Mouse (Mus musculus) testis, adult 2 months (tissue): ENCODE results near the gene Chek2. TPM values are rescaled to one million over a fixed set of nuclear protein-coding genes. Genes with fewer than 3 reads are reported as not detected.
"Not testable (repeated sequence)": the region's sequence is repeated elsewhere in the genome, so short reads cannot be mapped to it uniquely, and the experiment has no call there.

Experiments used
- H3K27ac ChIP-seq: fragments of 200-500 bp; 2 replicates; pipeline ENCODE4 v1.5.1; 2012; ENCODE audit warnings: low read depth, low read length; ENCODE audit not compliant: control insufficient read depth, insufficient read depth
- H3K27me3 ChIP-seq: fragments of 200-500 bp; 2 replicates; pipeline ENCODE4 v1.6.1; 2012; ENCODE audit warnings: mild to moderate bottlenecking, low read length, moderate library complexity; ENCODE audit not compliant: control insufficient read depth, insufficient read depth
- H3K36me3 ChIP-seq: fragments of 200-500 bp; 2 replicates; pipeline ENCODE4 v1.6.1; 2012; ENCODE audit warnings: mild to moderate bottlenecking, low read length; ENCODE audit not compliant: control insufficient read depth, insufficient read depth
- H3K4me1 ChIP-seq: fragments of 200-500 bp; 2 replicates; pipeline ENCODE4 v1.6.1; 2012; ENCODE audit warnings: low read length; ENCODE audit not compliant: control insufficient read depth, insufficient read depth
- H3K4me3 ChIP-seq: fragments of 200-500 bp; 2 replicates; pipeline ENCODE4 v1.5.1; 2012; ENCODE audit warnings: low read depth, mild to moderate bottlenecking, low read length, moderate library complexity, mixed read lengths; ENCODE audit not compliant: control insufficient read depth
- CTCF ChIP-seq: fragments of 200-500 bp; IDR thresholded peaks from 2 replicates; pipeline ENCODE4 v1.5.1; 2012; ENCODE audit warnings: low read depth, mild to moderate bottlenecking, inconsistent platforms, low read length, moderate library complexity; ENCODE audit not compliant: control insufficient read depth, insufficient read depth, insufficient replicate concordance
- POLR2A ChIP-seq: fragments of 200-500 bp; IDR thresholded peaks from 2 replicates; pipeline ENCODE4 v1.6.1; 2012; ENCODE audit warnings: low read depth, mild to moderate bottlenecking, inconsistent platforms, low read length, moderate library complexity; ENCODE audit not compliant: control insufficient read depth
- polyA plus RNA-seq: library from polyadenylated mRNA; depleted of rRNA; stranded (reverse); fragments of >200 nt; gene quantifications from 2 replicates; pipeline ENCODE4 v1.2.3, GENCODE M21; 2012

Gene Chek2
- polyA plus RNA-seq, 1 experiment = 1.7 TPM

DNA sequence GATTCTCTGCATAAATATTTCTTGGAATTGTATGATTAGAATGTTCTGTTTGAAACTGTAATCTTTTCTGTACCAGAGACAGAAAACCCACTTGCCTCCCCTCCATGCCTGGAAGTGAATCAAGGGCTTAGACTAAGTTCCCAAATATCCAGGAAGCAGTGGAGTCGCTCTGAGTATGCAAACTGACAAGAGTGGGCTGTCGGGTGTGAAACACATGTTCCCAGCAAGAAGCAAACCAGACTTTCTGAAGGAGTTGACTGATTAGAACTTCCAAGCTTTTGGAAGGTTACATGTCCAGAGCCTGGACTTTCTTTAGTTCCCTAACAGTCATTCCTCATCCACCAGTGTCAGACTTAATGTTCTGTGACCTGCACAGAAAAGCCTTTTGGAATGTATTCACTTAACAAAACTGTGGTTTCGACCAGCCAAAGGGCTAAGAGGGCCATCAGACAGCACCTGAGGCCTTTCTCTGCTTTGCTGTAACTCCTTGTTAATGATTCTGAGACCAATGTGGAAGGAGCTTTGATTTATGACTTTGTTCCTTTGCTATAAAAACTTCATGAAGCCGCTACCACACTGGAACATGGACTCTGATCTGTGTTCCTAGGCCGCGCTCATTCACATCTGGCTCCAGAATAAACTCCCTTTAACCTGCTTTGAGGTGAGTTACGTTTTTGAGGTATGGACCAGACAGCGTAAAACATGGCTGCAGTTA lies 12.8 kb upstream of the Chek2 start:
- Histone ChIP-seq H3K4me1 (no peaks in the 10 kb centered on the region), H3K27ac (no peak overlapping the region), H3K27me3 (no peaks in the 10 kb centered on the region), H3K4me3 (no peak overlapping the region), H3K36me3 (no peaks in the 10 kb centered on the region)
- TF ChIP-seq POLR2A (no peak), CTCF (no peak)

DNA sequence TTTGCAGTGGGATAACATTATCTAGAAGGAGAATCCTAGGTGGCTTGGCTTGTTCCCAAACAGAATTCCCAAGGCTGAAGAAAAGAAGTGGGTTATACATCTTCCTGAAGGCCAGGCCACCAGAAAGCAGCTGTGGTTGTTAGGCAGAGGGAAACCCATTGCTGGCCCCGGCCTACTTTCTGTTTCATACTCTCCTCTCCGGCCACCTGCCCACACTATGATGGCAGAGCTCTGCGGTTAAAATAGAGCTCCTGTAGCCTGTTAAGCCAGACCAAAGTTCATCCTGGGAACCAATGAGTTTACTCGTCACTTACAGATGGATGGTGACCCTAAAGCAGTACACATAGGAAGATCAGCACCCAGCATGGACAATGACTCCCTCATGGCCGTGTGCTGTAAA lies 12.2 kb upstream of the Chek2 start:
- no peaks in the 10 kb centered on the region for H3K36me3 ChIP-seq
- no peaks in the 10 kb centered on the region for H3K27me3 ChIP-seq
- H3K4me3 ChIP-seq = no peak overlapping the region
- no peak overlapping the region for H3K27ac ChIP-seq
- H3K4me1 ChIP-seq = no peaks in the 10 kb centered on the region
- no peak for TF ChIP-seq CTCF
- no peak for TF ChIP-seq POLR2A

DNA sequence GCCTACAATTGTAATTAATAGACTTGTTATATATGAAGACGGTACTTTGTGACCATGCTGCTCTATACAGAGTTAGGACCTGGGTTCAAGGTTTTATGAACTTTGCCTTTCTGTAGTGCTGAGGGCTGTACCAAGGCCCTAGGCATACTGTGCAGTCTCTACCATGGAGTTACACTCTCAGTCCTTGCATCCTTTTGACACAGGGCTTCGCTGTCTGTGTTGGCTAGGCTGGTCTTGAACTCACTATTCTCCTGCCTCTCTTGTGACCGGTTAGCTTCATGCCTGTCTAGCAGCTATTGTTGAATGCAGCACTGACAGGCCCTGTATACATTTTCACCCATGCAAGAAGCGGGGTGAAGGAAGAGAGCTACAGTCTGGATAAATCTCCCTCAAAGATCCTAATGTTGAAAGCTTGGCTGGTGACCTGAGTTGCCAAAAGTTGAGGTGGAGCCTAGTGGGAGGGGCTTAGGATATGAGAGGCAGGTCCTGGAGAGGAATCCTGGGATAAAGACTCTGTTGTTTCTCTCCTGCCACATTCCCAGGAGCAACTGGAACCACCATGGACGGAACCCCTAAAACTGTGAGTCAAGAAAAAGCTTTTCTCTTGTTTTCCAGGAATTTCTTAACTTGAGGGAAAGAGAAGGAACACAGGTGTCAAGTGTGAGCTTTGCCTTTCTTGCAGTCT lies 8.6 kb upstream of the Chek2 start:
- Histone ChIP-seq H3K4me3 (no peak overlapping the region), H3K27ac (no peak overlapping the region), H3K4me1 (no peaks in the 10 kb centered on the region), H3K36me3 (no peaks in the 10 kb centered on the region), H3K27me3 (no peaks in the 10 kb centered on the region)
- no peak for TF ChIP-seq POLR2A
- no peak for TF ChIP-seq CTCF

DNA sequence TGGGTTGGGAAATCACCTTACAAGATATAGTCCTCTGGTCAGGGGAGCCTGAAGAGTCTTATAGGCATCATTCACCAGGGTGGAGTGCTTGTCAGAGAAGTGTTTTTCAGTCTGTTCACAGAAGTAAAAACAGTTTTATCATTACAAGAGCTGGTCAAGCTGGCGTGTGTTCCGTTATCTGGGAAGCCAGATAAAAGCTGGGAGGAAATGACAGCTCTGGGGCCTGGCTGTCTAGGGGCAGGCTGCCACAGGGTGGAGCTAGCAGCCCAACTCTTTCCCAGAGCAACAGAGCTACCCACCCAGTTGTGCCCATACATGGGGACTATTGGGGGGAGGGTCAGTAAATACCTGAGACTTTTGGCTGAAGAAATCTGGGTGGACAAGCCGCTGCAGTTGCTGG lies 3.8 kb upstream of the Chek2 start:
- Histone ChIP-seq H3K4me1 (peaks cover 7% of the 10 kb centered on the region; the same call in 1 of the 2 replicates), H3K27ac (no peak overlapping the region), H3K4me3 (no peak overlapping the region), H3K36me3 (no peaks in the 10 kb centered on the region), H3K27me3 (no peaks in the 10 kb centered on the region)
- peak; percentile 43; the same call in 1 of the 2 replicates for TF ChIP-seq CTCF
- TF ChIP-seq POLR2A = no peak

DNA sequence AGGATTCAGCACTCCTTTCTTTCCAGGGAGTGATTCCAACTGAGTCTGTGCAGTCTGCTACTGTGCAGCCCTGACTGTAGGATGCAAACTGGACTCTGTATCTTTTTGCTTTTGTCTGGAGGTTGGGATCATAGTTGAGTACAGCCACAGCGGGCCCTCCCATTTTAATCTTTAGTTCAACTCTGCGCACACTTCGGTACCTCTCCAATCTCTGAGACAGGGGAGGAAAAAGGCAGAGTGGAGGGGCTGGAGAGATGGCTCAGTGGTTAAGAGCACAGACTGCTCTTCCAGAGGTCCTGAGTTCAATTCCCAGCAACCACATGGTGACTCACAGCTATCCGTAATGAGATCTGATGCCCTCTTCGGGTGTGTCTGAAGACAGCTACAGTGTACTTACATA lies 1.8 kb upstream of the Chek2 start:
- H3K36me3 ChIP-seq, H3K4me1 ChIP-seq, H3K4me3 ChIP-seq, H3K27me3 ChIP-seq, H3K27ac ChIP-seq: not testable (repeated sequence)

DNA sequence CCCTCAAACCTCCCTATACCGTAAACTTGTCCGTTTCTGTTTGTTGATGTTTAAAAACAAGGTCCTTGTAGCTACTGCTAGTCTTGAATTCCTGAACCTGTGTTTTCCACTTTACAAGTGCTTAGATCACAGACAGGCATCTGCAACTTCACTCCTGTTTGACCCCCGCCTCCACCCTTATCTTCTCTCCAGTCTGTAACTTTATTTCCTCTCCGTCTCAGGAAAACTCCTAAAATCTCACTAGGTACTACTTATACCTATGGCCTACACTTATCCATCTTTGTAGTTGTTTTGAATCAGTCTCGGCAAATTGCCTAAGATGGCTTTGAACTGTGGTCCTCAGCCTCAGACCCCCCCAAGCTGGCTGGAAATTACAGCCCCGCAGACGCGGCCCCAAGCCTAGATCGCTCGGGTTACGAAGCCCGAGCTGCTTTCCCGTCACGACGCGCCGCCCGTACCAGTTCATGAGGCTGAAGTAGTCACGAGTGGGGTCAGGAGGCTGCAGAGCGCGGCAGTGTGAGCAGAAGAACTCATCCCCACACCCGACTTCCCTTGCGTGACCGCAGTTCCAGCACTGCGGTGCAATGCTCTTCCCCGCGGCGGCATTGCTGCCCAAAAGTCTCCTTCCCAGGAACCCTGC lies 621 bp upstream of the Chek2 start:
- no peaks in the 10 kb centered on the region for H3K36me3 ChIP-seq
- no peaks in the 10 kb centered on the region for H3K27me3 ChIP-seq
- peaks cover 7% of the 10 kb centered on the region; the same call in 1 of the 2 replicates for H3K4me1 ChIP-seq
- H3K27ac ChIP-seq = peak overlapping the region; percentile 33
- no peak for TF ChIP-seq CTCF
- TF ChIP-seq POLR2A = no peak
- H3K4me3 ChIP-seq = peak overlapping the region; percentile 80

DNA sequence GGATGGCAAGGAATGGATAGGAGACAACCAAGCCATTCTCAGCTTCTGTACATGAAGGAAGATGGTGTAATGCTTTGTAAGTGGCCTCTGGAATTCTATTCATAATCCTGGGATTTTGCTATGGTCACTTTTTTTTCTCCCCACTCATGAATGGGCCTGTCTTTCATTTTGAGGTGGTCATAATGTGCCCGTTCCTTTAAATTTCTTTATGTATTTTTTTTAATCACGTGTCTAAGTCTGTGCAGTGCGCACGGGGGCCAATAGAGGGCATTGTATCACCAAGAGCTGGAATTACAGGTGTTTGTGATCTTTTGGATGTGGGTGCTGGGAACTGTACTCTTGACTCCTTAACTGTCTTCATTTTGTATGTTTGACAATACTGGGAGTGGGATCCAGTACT lies 686 bp downstream of the Chek2 start:
- Histone ChIP-seq H3K27ac (0 out of 2 replicates have a peak overlapping the region, but pooled peaks have one; percentile 35), H3K4me1 (peaks cover 7% of the 10 kb centered on the region; the same call in 1 of the 2 replicates), H3K36me3 (no peaks in the 10 kb centered on the region), H3K4me3 (peak overlapping the region; percentile 80), H3K27me3 (no peaks in the 10 kb centered on the region)
- TF ChIP-seq POLR2A = no peak
- no peak for TF ChIP-seq CTCF
